Mouse (Mus musculus) heart, embryonic 16.5 days (tissue): ENCODE data around the gene 9630041A04Rik. TPM values are rescaled to one million over a fixed set of nuclear protein-coding genes. Genes with fewer than 3 reads are reported as not detected.

Experiments used
- ATAC-seq: fragments of 200-750 bp; cut with Nextera tagmentation; replicated peaks from 2 replicates; pipeline ENCODE4 v1.8.0; 2017; ENCODE audit warnings: moderate number of reproducible peaks; ENCODE audit not compliant: insufficient read depth, low FRiP score; ENCODE audit errors: extremely low read depth
- H3K27ac ChIP-seq: fragments of 300-500 bp; sonication (generic); 2 replicates; pipeline ENCODE4 v1.5.1; 2014; ENCODE audit warnings: mild to moderate bottlenecking, low read length, control low read depth, moderate library complexity
- H3K27me3 ChIP-seq: fragments of 300-500 bp; sonication (generic); 2 replicates; pipeline ENCODE4 v1.6.1; 2014; ENCODE audit warnings: low read length, mixed read lengths; ENCODE audit not compliant: control insufficient read depth, insufficient read depth
- H3K36me3 ChIP-seq: fragments of 300-500 bp; sonication (generic); 2 replicates; pipeline ENCODE4 v1.6.1; 2014; ENCODE audit not compliant: control insufficient read depth, insufficient read depth
- H3K4me1 ChIP-seq: fragments of 300-500 bp; sonication (generic); 2 replicates; pipeline ENCODE4 v1.6.1; 2014; ENCODE audit warnings: low read length, mixed read lengths; ENCODE audit not compliant: control insufficient read depth, insufficient read depth
- H3K4me2 ChIP-seq: fragments of 300-500 bp; sonication (generic); 2 replicates; pipeline ENCODE4 v1.6.1; 2014; ENCODE audit warnings: low read depth, mild to moderate bottlenecking, control low read depth, low read length
- H3K4me3 ChIP-seq: fragments of 300-500 bp; sonication (generic); 2 replicates; pipeline ENCODE4 v1.5.1; 2014; ENCODE audit warnings: mild to moderate bottlenecking, control low read depth, low read length
- H3K9ac ChIP-seq: fragments of 300-500 bp; sonication (generic); 2 replicates; pipeline ENCODE4 v1.6.1; 2014; ENCODE audit warnings: low read length, control low read depth
- H3K9me3 ChIP-seq: fragments of 300-500 bp; sonication (generic); replicated peaks from 2 replicates; pipeline ENCODE4 v1.6.1; 2016; ENCODE audit warnings: low read length; ENCODE audit not compliant: control insufficient read depth
- WGBS: fragments of 180-500 bp; shearing (Covaris S2); extraction: QIAGEN DNeasy Blood & Tissue Kit; methylation state at CpG from one replicate; pipeline ENCODE4 v1.1.7; 2014; 5-methylcytosine and 5-hydroxymethylcytosine counted together
- polyA plus RNA-seq: library from polyadenylated mRNA; unstranded; fragments of >200 nt; fragmentation: Nextera tagmentation; extraction: Ambion mirVana; gene quantifications from 2 replicates; pipeline ENCODE4 v1.2.1, GENCODE M21; 2015

The 9630041A04Rik gene
- not detected in 2 replicates for polyA plus RNA-seq

DNA sequence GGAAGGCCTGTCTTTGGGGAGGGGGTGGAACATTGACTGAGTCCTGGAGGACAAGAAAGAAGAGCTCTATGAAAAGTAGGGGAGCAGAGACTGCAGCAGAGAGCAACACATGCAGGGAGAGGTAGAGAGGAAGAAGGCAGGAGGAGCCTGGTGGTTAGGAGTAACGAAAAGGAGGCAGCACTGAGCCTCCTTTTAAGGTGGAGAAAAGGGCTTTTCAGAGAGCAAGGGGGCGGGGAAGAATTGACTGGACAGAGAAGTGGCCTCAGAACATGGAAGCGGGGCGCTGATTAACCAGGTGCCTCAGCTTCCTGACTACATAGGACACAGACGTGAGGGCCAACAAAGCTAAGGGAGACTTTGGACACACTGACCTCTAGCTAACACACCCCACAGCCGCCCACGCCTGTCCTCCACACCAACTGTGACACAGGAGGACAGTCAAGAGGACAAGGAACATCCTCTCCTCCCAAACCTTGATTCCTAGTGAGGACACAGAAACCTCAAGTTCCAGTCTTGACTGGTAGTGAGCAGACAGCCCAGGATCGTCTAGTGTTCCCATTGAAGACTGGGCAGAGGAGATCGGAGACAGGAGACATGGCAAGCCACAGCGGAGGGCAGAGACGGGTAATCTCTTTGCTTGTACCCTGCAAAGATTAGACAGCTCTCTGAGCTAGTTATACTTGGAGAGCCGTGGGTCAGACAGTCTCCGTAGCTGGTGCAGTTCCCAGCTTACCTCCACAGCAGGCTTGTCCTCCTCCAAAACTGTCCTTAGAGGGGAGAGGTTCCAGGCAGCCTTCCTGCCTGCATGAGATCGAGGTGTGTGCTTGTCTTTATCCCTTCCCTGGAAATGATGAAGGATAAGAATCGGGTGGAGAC, at the start of gene 9630041A04Rik:
TSS of gene 9630041A04Rik (plus strand) at position 246 of the 876 bp plus-strand sequence.
- Histone ChIP-seq H3K4me2 (peak within 1 kb of the TSS; percentile 11), H3K9me3 (no peaks in the 10 kb centered on the region), H3K36me3 (no peaks in the 10 kb centered on the region), H3K9ac (no peak within 1 kb of the TSS), H3K27me3 (no peaks in the 10 kb centered on the region), H3K27ac (no peak within 1 kb of the TSS), H3K4me3 (no peak within 1 kb of the TSS), H3K4me1 (no peaks in the 10 kb centered on the region; the same call in 1 of the 2 replicates)
- 72% methylated on average over 15 of the region's 15 CpGs for WGBS
- ATAC-seq, result no peak

DNA sequence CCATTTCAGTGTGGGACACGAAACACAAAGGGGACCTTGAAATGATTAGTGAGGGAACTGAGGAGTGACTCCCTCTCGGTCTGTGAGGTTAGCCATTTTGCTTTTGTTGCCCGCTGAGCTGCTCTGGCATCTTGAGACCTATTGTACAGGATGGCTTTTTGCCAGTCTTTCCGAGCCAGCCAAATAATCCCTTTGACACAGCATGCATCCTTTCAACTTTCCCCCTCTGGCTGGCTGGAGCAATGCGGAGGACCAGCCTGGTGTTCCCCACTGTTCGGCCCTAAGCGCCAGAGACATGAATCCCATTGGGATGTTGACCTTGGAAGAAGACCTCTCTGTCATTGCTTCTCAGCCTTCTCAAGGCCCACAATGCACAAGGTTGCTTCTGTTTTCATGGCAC, 37.7 kb upstream of the 9630041A04Rik start:
- Histone ChIP-seq H3K27me3 (no peaks in the 10 kb centered on the region), H3K4me2 (no peak overlapping the region), H3K36me3 (no peaks in the 10 kb centered on the region), H3K4me3 (no peak overlapping the region), H3K9me3 (no peaks in the 10 kb centered on the region), H3K9ac (no peak overlapping the region), H3K4me1 (no peaks in the 10 kb centered on the region), H3K27ac (no peak overlapping the region)
- WGBS, result 83% methylated on average over 7 of the region's 7 CpGs
- ATAC-seq, result no peak

DNA sequence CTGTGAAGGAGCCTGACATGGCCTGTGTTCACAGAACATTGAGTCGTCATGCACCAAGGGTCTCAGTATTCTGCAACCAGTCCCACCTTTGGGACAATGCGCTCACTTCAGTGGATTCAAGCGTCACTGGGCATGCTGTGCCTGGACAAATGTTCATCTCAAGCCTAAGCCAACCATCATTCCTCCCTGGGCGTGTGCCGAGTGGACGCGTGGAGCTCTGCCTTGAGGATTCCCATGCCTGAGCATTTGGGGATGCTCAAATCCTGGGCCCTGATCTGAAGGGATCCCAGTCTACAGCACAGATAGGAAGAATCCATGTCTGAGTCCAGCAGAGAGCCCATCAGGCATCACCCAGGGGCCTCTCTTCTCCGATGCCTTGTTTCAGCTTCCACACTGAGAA, 36.0 kb upstream of the 9630041A04Rik start:
- no peak overlapping the region for H3K9ac ChIP-seq
- no peaks in the 10 kb centered on the region for H3K9me3 ChIP-seq
- H3K27me3 ChIP-seq, result no peaks in the 10 kb centered on the region
- no peak overlapping the region for H3K27ac ChIP-seq
- H3K36me3 ChIP-seq, result no peaks in the 10 kb centered on the region
- ATAC-seq, result no peak
- 87% methylated on average over 8 of the region's 8 CpGs for WGBS
- H3K4me3 ChIP-seq, result no peak overlapping the region
- no peak overlapping the region for H3K4me2 ChIP-seq
- no peaks in the 10 kb centered on the region for H3K4me1 ChIP-seq

DNA sequence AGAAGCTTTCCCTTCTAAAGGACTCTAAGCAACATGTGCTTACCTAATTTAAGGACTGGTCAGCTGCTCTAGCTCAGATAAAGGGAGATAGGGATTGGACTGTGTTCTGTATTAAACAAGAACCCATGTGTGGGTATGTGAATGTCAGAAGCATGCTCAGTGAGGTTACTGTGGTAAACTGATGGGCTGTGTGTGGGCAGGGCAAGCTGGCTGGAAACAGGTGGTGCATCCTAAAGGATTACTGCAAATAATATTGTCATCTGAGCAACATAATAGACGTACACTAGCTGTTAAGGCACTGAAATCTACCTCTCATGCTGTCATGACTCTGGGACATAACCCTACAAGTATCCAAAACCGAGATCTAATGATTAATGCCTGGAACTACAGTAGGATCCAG, 28.0 kb upstream of the 9630041A04Rik start:
- H3K27me3 ChIP-seq, result no peaks in the 10 kb centered on the region
- H3K27ac ChIP-seq, result no peak overlapping the region
- H3K4me1 ChIP-seq, result no peaks in the 10 kb centered on the region
- H3K9me3 ChIP-seq, result no peaks in the 10 kb centered on the region
- no peak overlapping the region for H3K9ac ChIP-seq
- H3K36me3 ChIP-seq, result no peaks in the 10 kb centered on the region
- 70% methylated on average over 2 of the region's 2 CpGs for WGBS
- H3K4me3 ChIP-seq, result no peak overlapping the region
- ATAC-seq, result no peak
- no peak overlapping the region for H3K4me2 ChIP-seq

DNA sequence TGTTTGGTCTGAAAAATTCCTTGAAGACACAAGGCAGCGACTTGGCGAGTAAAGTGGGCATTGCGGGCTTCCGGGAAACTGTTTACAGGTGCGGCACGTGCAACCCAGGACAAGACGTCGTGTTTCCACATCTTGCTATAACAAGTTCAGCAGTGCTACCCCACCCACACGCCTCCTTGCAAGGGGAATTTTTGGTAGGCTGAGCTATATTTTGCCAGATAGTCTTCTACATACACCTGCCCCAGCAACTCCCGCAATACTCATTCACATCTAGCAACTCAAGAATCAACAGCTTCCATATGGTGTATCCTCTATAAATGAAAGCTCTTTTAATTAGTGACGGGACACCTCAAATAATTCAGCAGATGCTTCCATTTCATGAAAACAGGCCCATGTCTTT, 20.5 kb upstream of the 9630041A04Rik start:
- Histone ChIP-seq H3K4me2 (no peak overlapping the region), H3K4me1 (no peaks in the 10 kb centered on the region), H3K4me3 (no peak overlapping the region), H3K9me3 (no peaks in the 10 kb centered on the region), H3K36me3 (no peaks in the 10 kb centered on the region), H3K9ac (no peak overlapping the region), H3K27ac (no peak overlapping the region), H3K27me3 (no peaks in the 10 kb centered on the region)
- 87% methylated on average over 11 of the region's 11 CpGs for WGBS
- ATAC-seq, result no peak

DNA sequence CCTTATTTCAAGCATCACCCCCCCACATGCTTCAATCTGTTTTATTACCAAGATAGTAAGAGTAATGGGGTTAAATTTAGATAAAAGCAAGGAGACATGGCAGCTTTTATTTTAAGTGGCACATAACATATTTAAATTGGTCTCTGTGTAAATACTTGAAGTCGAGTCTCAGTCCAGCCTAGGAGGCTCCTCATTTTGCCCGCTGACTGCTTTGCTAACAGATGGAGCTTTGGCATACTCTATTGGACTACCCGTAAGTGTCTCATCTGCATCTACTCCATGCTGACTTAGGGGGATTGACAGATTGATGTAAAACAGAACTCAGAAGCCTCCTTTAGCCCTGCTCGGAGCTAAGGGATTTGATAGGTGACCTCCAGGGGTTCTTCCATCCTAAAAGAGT, 17.7 kb upstream of the 9630041A04Rik start:
- Histone ChIP-seq H3K4me3 (no peak overlapping the region), H3K9me3 (no peaks in the 10 kb centered on the region), H3K4me2 (no peak overlapping the region), H3K27me3 (no peaks in the 10 kb centered on the region), H3K9ac (no peak overlapping the region), H3K36me3 (no peaks in the 10 kb centered on the region), H3K27ac (no peak overlapping the region), H3K4me1 (no peaks in the 10 kb centered on the region)
- no peak for ATAC-seq
- 39% methylated on average over 4 of the region's 4 CpGs for WGBS

DNA sequence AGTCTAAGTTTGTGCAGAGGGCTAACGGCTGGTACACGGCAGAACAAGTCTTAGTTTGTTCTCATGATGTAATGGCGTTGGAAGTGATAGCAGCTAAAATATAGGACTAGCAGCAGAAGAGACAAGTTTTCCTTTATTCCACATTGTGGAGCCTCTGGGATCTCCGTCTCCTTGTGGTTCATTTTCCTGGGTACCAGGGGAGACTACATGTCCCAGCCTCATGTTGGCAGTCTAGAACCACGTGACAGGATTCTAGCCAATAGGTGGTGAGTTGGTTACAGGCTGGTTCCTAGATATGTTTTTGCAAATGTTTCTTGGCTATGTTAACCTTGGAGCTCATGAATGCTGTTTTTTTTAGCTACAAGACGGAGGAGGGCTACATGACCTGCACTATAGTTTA, 15.9 kb upstream of the 9630041A04Rik start:
- no peak overlapping the region for H3K4me2 ChIP-seq
- no peaks in the 10 kb centered on the region; the same call in 1 of the 2 replicates for H3K9me3 ChIP-seq
- H3K9ac ChIP-seq, result no peak overlapping the region
- H3K27me3 ChIP-seq, result no peaks in the 10 kb centered on the region
- H3K4me1 ChIP-seq, result no peaks in the 10 kb centered on the region
- WGBS, result 75% methylated on average over 6 of the region's 6 CpGs
- no peaks in the 10 kb centered on the region for H3K36me3 ChIP-seq
- no peak overlapping the region for H3K4me3 ChIP-seq
- no peak overlapping the region for H3K27ac ChIP-seq
- no peak for ATAC-seq

DNA sequence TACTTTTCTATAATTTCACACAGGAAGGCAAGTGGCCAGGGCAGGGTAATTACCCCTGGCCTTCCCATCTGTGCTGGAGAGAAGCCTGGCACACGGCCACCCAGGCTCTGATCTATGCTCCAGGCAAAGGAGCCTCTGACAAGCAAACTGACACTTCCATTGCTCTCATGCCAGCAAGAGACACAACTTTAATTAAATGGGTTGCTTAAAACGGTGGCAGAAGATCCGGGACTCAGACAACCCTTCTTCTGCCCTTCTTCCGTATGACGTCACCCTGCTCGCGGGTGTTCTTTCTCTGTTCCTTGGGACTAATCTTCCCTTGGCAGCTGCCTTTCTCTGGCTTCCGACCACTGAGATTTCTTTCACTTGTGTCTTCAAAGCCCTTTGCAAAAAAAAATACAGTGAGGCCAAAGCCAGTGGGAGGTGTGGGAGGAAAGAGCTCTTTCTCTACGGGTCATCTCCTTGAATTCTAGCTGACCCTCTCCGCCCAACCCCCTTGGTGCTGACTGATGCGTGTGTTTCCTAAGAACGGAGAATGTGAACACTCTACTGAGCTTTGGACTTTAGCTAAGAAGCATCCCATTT, 932 bp downstream of the 9630041A04Rik start:
- no peak for ATAC-seq
- no peaks in the 10 kb centered on the region for H3K27me3 ChIP-seq
- H3K36me3 ChIP-seq, result no peaks in the 10 kb centered on the region
- H3K9me3 ChIP-seq, result no peaks in the 10 kb centered on the region
- WGBS, result 55% methylated on average over 12 of the region's 12 CpGs
- H3K4me1 ChIP-seq, result no peaks in the 10 kb centered on the region; the same call in 1 of the 2 replicates
- H3K9ac ChIP-seq, result no peak overlapping the region
- H3K4me3 ChIP-seq, result no peak overlapping the region
- peak overlapping the region; percentile 11 for H3K4me2 ChIP-seq
- H3K27ac ChIP-seq, result no peak overlapping the region

DNA sequence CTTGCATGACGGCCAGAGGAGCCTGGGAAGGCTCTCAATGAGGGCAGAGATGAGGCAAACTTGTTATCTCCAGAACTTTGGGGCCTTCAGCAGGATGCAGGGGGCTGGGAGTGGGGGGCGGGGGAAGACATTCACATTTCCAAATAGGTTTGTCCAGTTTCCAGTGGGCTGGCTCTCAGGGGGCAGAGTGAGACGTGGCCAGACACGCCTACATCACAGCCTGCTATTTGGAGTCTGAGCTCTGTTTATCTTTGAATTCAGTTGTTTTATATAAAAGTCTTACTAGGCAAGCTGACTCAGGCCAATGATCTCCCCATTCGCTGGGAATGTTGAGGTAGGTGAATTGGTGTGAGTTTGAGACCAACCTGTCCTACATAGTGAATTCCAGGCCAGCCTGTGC, 1.5 kb downstream of the 9630041A04Rik start:
- Histone ChIP-seq H3K4me2 (peak overlapping the region; percentile 11), H3K27ac (no peak overlapping the region), H3K36me3 (no peaks in the 10 kb centered on the region), H3K4me3 (no peak overlapping the region), H3K9me3 (no peaks in the 10 kb centered on the region), H3K9ac (no peak overlapping the region), H3K27me3 (no peaks in the 10 kb centered on the region), H3K4me1 (no peaks in the 10 kb centered on the region; the same call in 1 of the 2 replicates)
- WGBS, result 58% methylated on average over 5 of the region's 5 CpGs
- no peak for ATAC-seq
